Mouse (Mus musculus) heart, adult 2 months (tissue): Measurements from ENCODE around the gene Col7a1. TPM values are rescaled to one million over a fixed set of nuclear protein-coding genes. Genes with fewer than 3 reads are reported as not detected.
A peak's percentile ranks its signal among the peaks of the same experiment; 100 is the strongest.

Experiments
- DNase-seq, 2 experiments: peaks; one replicate each; pipeline ENCODE4 v3.0.0; 2021
- H3K27ac ChIP-seq: fragments of 200-600 bp; 2 replicates; pipeline ENCODE4 v1.8.1; 2022
- H3K27me3 ChIP-seq: fragments of 200-500 bp; 2 replicates; pipeline ENCODE4 v1.6.1; 2012; ENCODE audit warnings: mild to moderate bottlenecking, low read length, inconsistent platforms, mixed read lengths; ENCODE audit not compliant: control insufficient read depth, insufficient read depth
- H3K36me3 ChIP-seq: fragments of 200-500 bp; 2 replicates; pipeline ENCODE4 v1.6.1; 2012; ENCODE audit warnings: low read length, inconsistent platforms; ENCODE audit not compliant: control insufficient read depth, insufficient read depth
- H3K4me1 ChIP-seq: fragments of 200-500 bp; 2 replicates; pipeline ENCODE4 v1.6.1; 2011; ENCODE audit warnings: low read length; ENCODE audit not compliant: control insufficient read depth, insufficient read depth
- H3K4me3 ChIP-seq: fragments of 200-600 bp; 2 replicates; pipeline ENCODE4 v1.8.1; 2022
- H3K79me2 ChIP-seq: fragments of 200-500 bp; replicated peaks from 2 replicates; pipeline ENCODE4 v1.6.1; 2012; ENCODE audit warnings: mild to moderate bottlenecking, inconsistent platforms, low read length, moderate library complexity, mixed read lengths; ENCODE audit not compliant: control insufficient read depth, insufficient read depth
- H3K9ac ChIP-seq: fragments of 200-500 bp; 2 replicates; pipeline ENCODE4 v1.6.1; 2012; ENCODE audit warnings: low read depth, mild to moderate bottlenecking, control low read depth, inconsistent platforms, low read length, mixed read lengths
- CTCF ChIP-seq: fragments of 200-600 bp; IDR thresholded peaks from 2 replicates; pipeline ENCODE4 v1.8.1; 2022; ENCODE audit warnings: antibody characterized with exemption, mild to moderate bottlenecking, moderate library complexity
- EP300 ChIP-seq: fragments of 200-500 bp; IDR thresholded peaks from 2 replicates; pipeline ENCODE4 v1.6.1; 2011; ENCODE audit warnings: low read depth, low read length, control low read depth; ENCODE audit not compliant: insufficient read depth
- POLR2A ChIP-seq: fragments of 200-500 bp; IDR thresholded peaks from 2 replicates; pipeline ENCODE4 v1.6.1; 2011; ENCODE audit warnings: mild to moderate bottlenecking, low read depth, low read length, control low read depth; ENCODE audit not compliant: insufficient read depth
- WGBS: fragments of 180-500 bp; shearing (Covaris S2); methylation state at CpG from one replicate; pipeline ENCODE4 v1.1.7; 2018; 5-methylcytosine and 5-hydroxymethylcytosine counted together
- intact Hi-C: fragments of 180-260 bp; cut with DNase I; formaldehyde crosslinking; loops from one replicate; pipeline ENCODE4 v1.15.1; 2025
- polyA plus RNA-seq: library from polyadenylated mRNA; depleted of rRNA; stranded (reverse); fragments of >200 nt; gene quantifications from 2 replicates; pipeline ENCODE4 v1.2.3, GENCODE M21; 2012
- total RNA-seq, 2 experiments: library from RNA; stranded (reverse); gene quantifications; 2 replicates each; pipeline ENCODE4 v1.2.3; 2021

Col7a1 gene
- total and polyA plus RNA-seq, 3 experiments: 0.30 to 0.57 (median 0.47) TPM

DNA sequence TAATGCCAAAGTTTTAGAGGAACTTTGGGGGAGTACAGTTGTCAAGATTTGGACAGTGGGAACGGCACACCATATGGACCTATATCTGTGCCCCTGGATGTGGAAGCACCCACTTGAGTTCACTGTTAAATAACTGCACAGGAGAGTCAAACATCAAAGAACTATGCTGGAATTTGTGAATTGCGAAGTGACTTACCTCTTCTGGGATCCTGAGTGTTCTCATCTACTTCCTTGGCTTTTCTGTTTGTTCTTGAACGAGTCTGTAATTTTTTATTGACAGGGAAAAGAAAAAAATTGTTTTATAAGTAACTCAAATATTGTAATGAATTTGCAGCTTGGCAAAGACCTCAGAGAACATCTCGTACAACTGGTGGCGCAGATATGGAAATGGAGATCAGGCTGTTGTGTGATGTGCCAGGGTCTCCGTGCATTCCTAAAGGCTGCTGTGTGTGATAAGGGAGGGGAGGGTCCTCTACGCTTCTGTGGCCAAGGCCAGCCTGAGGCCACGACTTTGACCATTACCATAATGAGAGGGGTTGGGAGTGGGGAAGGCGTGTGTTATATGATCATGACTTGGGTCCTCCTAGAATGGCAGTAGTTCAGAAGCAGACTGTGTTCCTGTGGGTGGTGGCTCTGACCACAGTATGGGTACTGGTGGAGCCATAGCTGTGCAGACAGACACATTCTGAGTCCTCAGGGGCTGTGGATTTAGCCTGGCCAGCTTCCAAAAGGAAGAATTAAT lies 39.4 kb downstream of the Col7a1 start:
- no peak for TF ChIP-seq CTCF
- TF ChIP-seq POLR2A: no peak
- TF ChIP-seq EP300: no peak
- Histone ChIP-seq H3K36me3 (no peaks in the 10 kb centered on the region), H3K9ac (no peak overlapping the region), H3K4me1 (peaks cover 10% of the 10 kb centered on the region), H3K79me2 (no peaks in the 10 kb centered on the region), H3K27ac (no peak overlapping the region), H3K27me3 (no peaks in the 10 kb centered on the region), H3K4me3 (no peak overlapping the region)
- intact Hi-C loops: no loop called here
- 76% methylated on average over 9 of the region's 9 CpGs for WGBS
- DNase-seq: no peak

DNA sequence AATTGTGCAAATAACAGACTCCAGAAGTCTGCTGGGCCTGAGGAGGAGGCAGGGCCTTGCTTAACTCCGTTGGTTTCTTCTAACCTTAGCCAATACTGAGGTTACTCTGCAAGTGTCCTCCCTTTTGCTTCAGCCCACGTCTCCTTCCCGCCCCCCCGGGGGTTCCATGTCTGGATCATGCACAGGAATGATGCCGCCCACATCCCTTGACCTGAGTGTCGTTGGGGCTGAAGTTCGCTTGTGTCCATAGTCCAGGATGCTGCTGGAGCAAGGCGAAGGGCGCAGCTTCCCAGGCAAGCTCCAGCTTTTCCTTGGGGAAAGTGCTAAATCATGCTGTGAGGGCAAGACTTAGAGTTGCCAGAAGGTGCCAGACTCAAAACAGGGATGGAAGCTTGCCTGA lies 43.0 kb downstream of the Col7a1 start:
- Histone ChIP-seq H3K4me3 (no peak overlapping the region), H3K27me3 (no peaks in the 10 kb centered on the region), H3K4me1 (peaks cover 5% of the 10 kb centered on the region), H3K27ac (no peak overlapping the region), H3K36me3 (no peaks in the 10 kb centered on the region), H3K79me2 (no peaks in the 10 kb centered on the region), H3K9ac (no peak overlapping the region)
- no peak for TF ChIP-seq POLR2A
- no peak for TF ChIP-seq EP300
- TF ChIP-seq CTCF: no peak
- 66% methylated on average over 9 of the region's 9 CpGs for WGBS
- intact Hi-C loops: no loop called here
- no peak for DNase-seq

- TF ChIP-seq POLR2A (no peak), CTCF (no peak), EP300 (no peak)
Observed at GRCm38 (mm10) chr9:108998287-108999166, 45.1 kb downstream of the Col7a1 start.

DNA sequence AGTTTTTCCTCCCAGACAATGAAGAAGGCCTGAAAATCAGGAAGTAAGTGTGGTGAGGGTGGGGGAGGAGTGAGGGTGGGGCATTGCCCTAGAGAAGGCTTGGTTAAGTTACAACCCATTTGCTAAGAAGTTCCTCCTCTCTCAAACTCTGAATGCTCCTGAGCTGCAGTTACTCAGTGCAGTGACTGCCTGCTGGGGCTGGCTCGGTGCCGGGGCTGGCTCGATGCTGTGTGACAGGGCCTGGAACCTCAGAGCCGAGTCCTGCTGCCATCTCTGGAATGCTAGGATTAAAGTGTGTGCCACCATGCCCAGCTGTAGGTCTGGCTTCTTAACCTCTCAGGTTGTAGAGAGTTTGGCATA lies 45.8 kb downstream of the Col7a1 start:
- WGBS: 55% methylated on average over 4 of the region's 4 CpGs
- H3K79me2 ChIP-seq: no peaks in the 10 kb centered on the region
- no peak for DNase-seq
- H3K27me3 ChIP-seq: no peaks in the 10 kb centered on the region
- H3K4me1 ChIP-seq: no peaks in the 10 kb centered on the region
- H3K4me3 ChIP-seq: no peak overlapping the region
- no peak overlapping the region for H3K27ac ChIP-seq
- intact Hi-C loops: no loop called here
- TF ChIP-seq POLR2A: no peak
- no peak for TF ChIP-seq CTCF
- no peak for TF ChIP-seq EP300
- no peaks in the 10 kb centered on the region for H3K36me3 ChIP-seq
- H3K9ac ChIP-seq: no peak overlapping the region

More at GRCm38 (mm10) chr9:108998287-108999166, 45.1 kb downstream of the Col7a1 start:
- Histone ChIP-seq H3K36me3 (no peaks in the 10 kb centered on the region), H3K4me3 (no peak overlapping the region), H3K4me1 (no peaks in the 10 kb centered on the region), H3K27me3 (no peaks in the 10 kb centered on the region), H3K79me2 (no peaks in the 10 kb centered on the region), H3K27ac (no peak overlapping the region), H3K9ac (no peak overlapping the region)
- DNase-seq: no peak
- intact Hi-C loops: no loop called here
- 57% methylated on average over 19 of the region's 19 CpGs for WGBS

GRCm38 (mm10) chr9:109000726-109001125 lies 47.3 kb downstream of the Col7a1 start:
- H3K4me3 ChIP-seq: no peak overlapping the region
- TF ChIP-seq POLR2A: no peak
- peak; percentile 72; the same call in 1 of the 2 replicates for TF ChIP-seq EP300
- WGBS: 13% methylated on average over 3 of the region's 3 CpGs

More at GRCm38 (mm10) chr9:109000726-109001125, 47.3 kb downstream of the Col7a1 start:
- intact Hi-C loops: loop anchor here (1.0 to 5.0 kb wide), 3 partner anchors 38 to 862 kb away; partner anchors contain the start of gene Shisa5
- Histone ChIP-seq H3K27ac (no peak overlapping the region), H3K4me1 (no peaks in the 10 kb centered on the region), H3K36me3 (no peaks in the 10 kb centered on the region), H3K9ac (no peak overlapping the region), H3K27me3 (no peaks in the 10 kb centered on the region), H3K79me2 (no peaks in the 10 kb centered on the region)
- peak; percentile 65 to 72 for DNase-seq
